10 mouse cellular contexts compared by ENCODE assay signal in genomic region chr17:31777751-31778150, GRCm38 (mm10).
A peak's percentile ranks its signal among the peaks of the same experiment; 100 is the strongest.
DNase-seq lines count a peak whose midpoint lies in the region; ATAC-seq and TF ChIP-seq lines count a peak whose summit lies in the region.
"Had no signal": no experiment of that assay in that cellular context is flagged by ENCODE, and none has a peak within 500 bp of the region (broad histone marks: within the 10 kb centered on the region; RNA-seq: fewer than 3 reads in every experiment).

No protein-coding gene starts in this region.

- H3K4me3 ChIP-seq in forebrain, embryonic 13.5 days: no peak overlapping the region
- H3K4me3 ChIP-seq in forebrain, embryonic 11.5 days (ENCODE audit: low read depth, low read length): no peak overlapping the region
- H3K4me3 ChIP-seq in kidney, embryonic 14.5 days (ENCODE audit: low read length): no peak overlapping the region
- H3K4me3 ChIP-seq in embryonic facial prominence, embryonic 11.5 days (ENCODE audit: low read depth, low read length): no peak overlapping the region
- H3K4me3 ChIP-seq in limb, embryonic 14.5 days (replicated peaks; ENCODE audit: low read length): no peak overlapping the region

- peaks cover 19% of the 10 kb centered on the region for H3K4me1 ChIP-seq in forebrain, embryonic 13.5 days
- no peaks in the 10 kb centered on the region for H3K4me1 ChIP-seq in forebrain, embryonic 11.5 days (replicated peaks; ENCODE audit: control insufficient read depth, insufficient read depth, low read length)
- peaks cover 23% of the 10 kb centered on the region for H3K4me1 ChIP-seq in kidney, embryonic 14.5 days (ENCODE audit: control insufficient read depth, insufficient read depth, low read length)
- H3K4me1 ChIP-seq in embryonic facial prominence, embryonic 11.5 days (ENCODE audit: control insufficient read depth, insufficient read depth, low read length): no peaks in the 10 kb centered on the region
- peaks cover 19% of the 10 kb centered on the region for H3K4me1 ChIP-seq in limb, embryonic 14.5 days (ENCODE audit: control insufficient read depth, insufficient read depth, low read length)

- H3K9me3 ChIP-seq in forebrain, embryonic 13.5 days (replicated peaks): no peaks in the 10 kb centered on the region
- H3K9me3 ChIP-seq in forebrain, embryonic 11.5 days (ENCODE audit: control insufficient read depth, low read length): no peaks in the 10 kb centered on the region
- no peaks in the 10 kb centered on the region for H3K9me3 ChIP-seq in kidney, embryonic 14.5 days (ENCODE audit: control insufficient read depth, low read length)
- H3K9me3 ChIP-seq in embryonic facial prominence, embryonic 11.5 days (replicated peaks; ENCODE audit: control insufficient read depth, low read length): no peaks in the 10 kb centered on the region
- H3K9me3 ChIP-seq in limb, embryonic 14.5 days (ENCODE audit: control insufficient read depth, low read length): no peaks in the 10 kb centered on the region

- no peaks in the 10 kb centered on the region for H3K27me3 ChIP-seq in forebrain, embryonic 13.5 days
- H3K27me3 ChIP-seq in forebrain, embryonic 11.5 days (ENCODE audit: control insufficient read depth, insufficient read depth, low read length): no peaks in the 10 kb centered on the region
- H3K27me3 ChIP-seq in kidney, embryonic 14.5 days (ENCODE audit: control insufficient read depth, insufficient read depth, low read length): no peaks in the 10 kb centered on the region
- no peaks in the 10 kb centered on the region for H3K27me3 ChIP-seq in embryonic facial prominence, embryonic 11.5 days (ENCODE audit: control insufficient read depth, insufficient read depth, low read length)
- H3K27me3 ChIP-seq in limb, embryonic 14.5 days (ENCODE audit: control insufficient read depth, insufficient read depth, low read length): no peaks in the 10 kb centered on the region

- DNase-seq in forebrain, embryonic 11.5 days (ENCODE audit: low spot score): no peak
- DNase-seq in kidney, adult 11 months: no peak
- DNase-seq in embryonic facial prominence, embryonic 11.5 days (ENCODE audit: low spot score): no peak
- DNase-seq in limb, embryonic 14.5 days (ENCODE audit: low spot score): no peak
- no peak for DNase-seq in right cerebral cortex, postnatal 10 days (ENCODE audit: low spot score in 2 of 2)
- DNase-seq in spleen, postnatal 10 days (ENCODE audit: low spot score in 2 of 2): no peak
- DNase-seq: cerebellum, adult 11-12 months had no signal

- H3K4me2 ChIP-seq in forebrain, embryonic 13.5 days: no peak overlapping the region
- H3K4me2 ChIP-seq in forebrain, embryonic 11.5 days (ENCODE audit: low read depth, low read length, severe bottlenecking): no peak overlapping the region
- H3K4me2 ChIP-seq in kidney, embryonic 14.5 days (replicated peaks; ENCODE audit: low read depth, low read length): no peak overlapping the region
- H3K4me2 ChIP-seq in embryonic facial prominence, embryonic 11.5 days (ENCODE audit: low read depth, low read length): no peak overlapping the region
- no peak overlapping the region for H3K4me2 ChIP-seq in limb, embryonic 14.5 days (replicated peaks; ENCODE audit: low read depth, low read length, severe bottlenecking)
- H3K4me2 ChIP-seq: liver, embryonic 11.5 days had no signal

- WGBS in forebrain, embryonic 13.5 days: 82% methylated on average over 5 of the region's 5 CpGs
- 86% methylated on average over 5 of the region's 5 CpGs for WGBS in forebrain, embryonic 11.5 days
- WGBS in kidney, embryonic 14.5 days: 68% methylated on average over 5 of the region's 5 CpGs
- 69% methylated on average over 5 of the region's 5 CpGs for WGBS in embryonic facial prominence, embryonic 11.5 days
- 64% methylated on average over 5 of the region's 5 CpGs for WGBS in limb, embryonic 14.5 days

- H3K27ac ChIP-seq in forebrain, embryonic 13.5 days: peak overlapping the region; percentile 61
- no peak overlapping the region for H3K27ac ChIP-seq in forebrain, embryonic 11.5 days (ENCODE audit: low read depth, low read length)
- H3K27ac ChIP-seq in kidney, embryonic 14.5 days (ENCODE audit: low read depth, low read length): peak overlapping the region; percentile 83
- 0 out of 2 replicates have a peak overlapping the region, but pooled peaks have one; percentile 5 for H3K27ac ChIP-seq in embryonic facial prominence, embryonic 11.5 days (replicated peaks; ENCODE audit: low read depth, low read length)
- peak overlapping the region; percentile 70 for H3K27ac ChIP-seq in limb, embryonic 14.5 days (replicated peaks; ENCODE audit: low read depth, low read length)

- ATAC-seq in forebrain, embryonic 13.5 days: no peak
- ATAC-seq in forebrain, embryonic 11.5 days (replicated peaks; ENCODE audit: low FRiP score): no peak
- no peak for ATAC-seq in kidney, embryonic 14.5 days (ENCODE audit: low FRiP score, low TSS enrichment)
- no peak for ATAC-seq in embryonic facial prominence, embryonic 11.5 days (replicated peaks; ENCODE audit: insufficient number of reproducible peaks, low FRiP score, low TSS enrichment, low read depth)
- no peak for ATAC-seq in limb, embryonic 14.5 days (ENCODE audit: low FRiP score, low read depth)

- TF ChIP-seq POLR2A in limb, embryonic 14.5 days (IDR thresholded peaks at IDR 0.05; ENCODE audit: borderline replicate concordance, extremely low read depth, insufficient read depth, insufficient read length): no peak

- no peaks in the 10 kb centered on the region for H3K36me3 ChIP-seq in forebrain, embryonic 13.5 days (ENCODE audit: poor library complexity, severe bottlenecking)
- H3K36me3 ChIP-seq in forebrain, embryonic 11.5 days (ENCODE audit: control insufficient read depth, insufficient read depth, low read length): no peaks in the 10 kb centered on the region
- H3K36me3 ChIP-seq in kidney, embryonic 14.5 days (ENCODE audit: control insufficient read depth, insufficient read depth, low read length): no peaks in the 10 kb centered on the region
- H3K36me3 ChIP-seq in embryonic facial prominence, embryonic 11.5 days (replicated peaks; ENCODE audit: control insufficient read depth, insufficient read depth, low read depth, low read length): no peaks in the 10 kb centered on the region
- no peaks in the 10 kb centered on the region for H3K36me3 ChIP-seq in limb, embryonic 14.5 days (ENCODE audit: control insufficient read depth, insufficient read depth, low read length)

- no peak overlapping the region for H3K9ac ChIP-seq in forebrain, embryonic 13.5 days
- no peak overlapping the region for H3K9ac ChIP-seq in forebrain, embryonic 11.5 days (ENCODE audit: low read length)
- H3K9ac ChIP-seq in kidney, embryonic 14.5 days (ENCODE audit: low read depth, low read length): no peak overlapping the region
- H3K9ac ChIP-seq in embryonic facial prominence, embryonic 11.5 days (replicated peaks; ENCODE audit: low read length): no peak overlapping the region
- H3K9ac ChIP-seq in limb, embryonic 14.5 days (ENCODE audit: low read depth, low read length, severe bottlenecking): no peak overlapping the region
